Mouse (Mus musculus) Muller cell, postnatal 12 days (primary cell): ENCODE measurements around the gene Abca2.

Source experiments
- DNase-seq: peaks from one replicate; pipeline ENCODE4 v3.0.0-alpha.2; 2015; ENCODE audit errors: inconsistent ontology term

Gene Abca2

GRCm38 (mm10) chr2:25423626-25424025 is 4.9 kb upstream of the Abca2 start:
- no peak for DNase-seq

GRCm38 (mm10) chr2:25425481-25425880 is 3.0 kb upstream of the Abca2 start:
- no peak for DNase-seq

GRCm38 (mm10) chr2:25426721-25427191 is 1.7 kb upstream of the Abca2 start:
- DNase-seq = peak; percentile 79

GRCm38 (mm10) chr2:25427256-25427655 is 1.2 kb upstream of the Abca2 start:
- no peak for DNase-seq

- peak; percentile 28 for DNase-seq
Measured at GRCm38 (mm10) chr2:25429435-25430180, 1.1 kb downstream of the Abca2 start.

- no peak for DNase-seq
Measured at GRCm38 (mm10) chr2:25430395-25431233, 2.1 kb downstream of the Abca2 start.

- no peak for DNase-seq
Measured at GRCm38 (mm10) chr2:25431308-25431855, 2.9 kb downstream of the Abca2 start.

- DNase-seq = no peak
Measured at GRCm38 (mm10) chr2:25432326-25433098, 4.0 kb downstream of the Abca2 start.

- DNase-seq = no peak
Measured at GRCm38 (mm10) chr2:25433101-25433500, 4.6 kb downstream of the Abca2 start.

GRCm38 (mm10) chr2:25434292-25434691 is 5.8 kb downstream of the Abca2 start:
- DNase-seq = no peak

- DNase-seq = no peak
Measured at GRCm38 (mm10) chr2:25436286-25436820, 7.8 kb downstream of the Abca2 start.

GRCm38 (mm10) chr2:25441067-25441466 is 12.6 kb downstream of the Abca2 start:
- DNase-seq = no peak

GRCm38 (mm10) chr2:25442682-25443081 is 14.2 kb downstream of the Abca2 start:
- DNase-seq = no peak

GRCm38 (mm10) chr2:25450853-25451647 is 22.5 kb downstream of the Abca2 start:
- DNase-seq = no peak

GRCm38 (mm10) chr2:25452951-25453350 is 24.4 kb downstream of the Abca2 start:
- no peak for DNase-seq

- DNase-seq = no peak
Measured at GRCm38 (mm10) chr2:25456205-25456953, 27.9 kb downstream of the Abca2 start, which contains the start of gene Clic3. Clic3 (plus strand) TSS chr2:25456838.

- DNase-seq = no peak
Measured at GRCm38 (mm10) chr2:25457022-25457896, 28.8 kb downstream of the Abca2 start.

- DNase-seq = peak; percentile 59
Measured at GRCm38 (mm10) chr2:25458911-25459310, 30.4 kb downstream of the Abca2 start.

- DNase-seq = no peak
Measured at GRCm38 (mm10) chr2:25460135-25460534, 31.6 kb downstream of the Abca2 start.
